Mouse (Mus musculus) left cerebral cortex, postnatal 25 days (tissue): ENCODE results near the gene Ccni. TPM values are rescaled to one million over a fixed set of nuclear protein-coding genes. Genes with fewer than 3 reads are reported as not detected.

Source experiments
- DNase-seq, 2 experiments: peaks; one replicate each; pipeline ENCODE4 v3.0.0; 2022; ENCODE audit warnings: low spot score in 2 of 2, mixed read lengths in 1 of 2
- intact Hi-C: fragments of 180-260 bp; cut with DNase I; formaldehyde crosslinking; loops from one replicate; pipeline ENCODE4 v1.15.1; 2025
- total RNA-seq, 2 experiments: library from RNA; stranded (reverse); gene quantifications; 2 replicates each; pipeline ENCODE4 v1.2.3; 2021

The Ccni gene
- total RNA-seq, 2 experiments from 2014 or later = 286 to 294 TPM

DNA sequence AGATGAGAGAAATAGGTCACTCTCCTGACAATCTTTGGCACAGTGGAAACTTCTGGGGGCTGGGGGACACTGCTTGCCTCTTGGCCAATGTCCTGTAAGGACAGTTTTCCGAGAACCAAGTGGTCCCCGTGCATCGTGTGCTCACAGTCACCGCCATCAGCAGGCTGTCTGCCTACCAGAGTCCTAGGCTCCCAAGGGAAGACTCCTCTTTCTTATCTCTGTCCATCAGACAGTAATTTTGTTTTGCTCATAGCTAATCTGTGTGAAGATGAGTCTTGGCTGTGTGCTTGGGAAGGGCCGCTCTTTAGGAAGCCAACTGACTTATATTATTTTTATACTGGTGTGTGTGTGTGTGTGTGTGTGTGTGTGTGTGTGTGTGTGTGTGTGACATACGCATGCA, 60.8 kb downstream of the Ccni start:
- intact Hi-C loops = no loop called here
- DNase-seq = no peak

DNA sequence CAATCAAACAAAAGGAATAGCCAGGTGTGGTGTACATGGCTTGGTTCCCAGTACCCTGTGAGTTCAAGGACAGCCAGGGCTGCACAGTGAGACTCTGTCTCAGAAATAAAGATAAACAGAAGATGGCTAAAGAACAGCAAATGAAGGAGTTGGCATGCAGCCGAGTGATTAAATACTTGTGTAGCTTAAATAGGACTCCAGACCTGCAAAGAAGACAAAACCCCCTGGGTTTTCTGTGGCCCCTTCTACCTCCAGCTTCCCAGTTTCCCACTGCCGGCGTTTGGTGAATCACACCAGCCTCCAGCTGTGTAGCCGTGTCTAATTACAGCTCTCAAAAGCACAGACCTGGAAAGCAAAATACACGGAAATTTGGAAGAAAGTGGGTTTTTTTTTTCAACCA, 61.4 kb downstream of the Ccni start:
- DNase-seq = no peak
- intact Hi-C loops = no loop called here

DNA sequence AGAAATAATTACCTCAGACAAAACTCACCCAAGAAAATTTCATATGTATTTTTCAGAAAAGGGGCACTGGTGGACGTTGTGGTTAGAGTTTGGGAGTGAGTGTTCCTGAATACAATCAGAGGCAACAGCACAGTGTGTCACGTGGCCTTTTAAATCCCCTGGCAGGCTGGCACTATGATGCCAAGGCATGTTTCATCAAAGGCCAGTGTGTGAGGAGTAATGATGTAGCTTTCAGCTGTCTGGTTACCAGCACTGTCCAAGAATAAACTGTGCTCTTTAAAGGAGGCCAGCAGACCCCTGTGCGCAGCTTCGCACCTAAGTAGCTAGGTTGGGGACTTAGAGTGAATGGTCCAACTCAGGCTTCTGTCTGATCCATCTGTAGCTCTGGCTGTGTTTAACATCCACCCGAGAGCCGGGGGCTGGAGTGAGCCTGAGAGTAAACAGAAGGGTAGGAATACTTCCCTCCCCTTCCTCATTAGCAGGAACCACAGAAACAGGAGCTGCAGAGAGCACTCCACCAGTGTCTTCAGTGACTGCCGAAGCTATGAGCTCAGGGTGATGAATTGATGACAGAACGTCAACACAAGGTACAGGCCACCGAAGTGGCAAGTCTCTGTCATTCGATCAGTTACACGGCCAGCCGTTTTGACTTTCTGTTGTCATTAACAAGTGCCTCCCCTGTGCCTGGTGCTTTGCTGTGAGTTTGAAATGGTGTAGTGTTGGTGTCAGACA, 62.8 kb downstream of the Ccni start:
- intact Hi-C loops = no loop called here
- DNase-seq = no peak

DNA sequence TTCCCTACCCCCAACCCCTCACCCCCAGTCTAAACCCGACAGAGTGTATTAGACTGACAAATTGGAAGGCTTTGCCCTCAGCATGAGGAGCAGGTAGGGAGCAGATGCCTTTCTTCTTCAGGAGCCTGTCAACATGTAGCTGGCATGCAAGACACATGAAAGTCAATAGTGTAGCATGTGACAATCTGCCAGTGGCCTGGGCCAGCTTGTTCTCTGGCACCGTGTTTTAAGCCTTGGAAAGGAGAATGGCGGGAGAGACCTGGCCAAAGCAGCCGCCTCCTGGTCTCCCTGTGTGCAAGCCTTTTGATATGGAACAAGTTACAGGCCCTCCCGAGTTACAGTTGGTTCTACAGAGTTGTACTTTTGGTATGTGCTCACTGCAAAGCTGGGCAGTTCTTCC, 65.5 kb downstream of the Ccni start:
- DNase-seq = no peak
- intact Hi-C loops = no loop called here

DNA sequence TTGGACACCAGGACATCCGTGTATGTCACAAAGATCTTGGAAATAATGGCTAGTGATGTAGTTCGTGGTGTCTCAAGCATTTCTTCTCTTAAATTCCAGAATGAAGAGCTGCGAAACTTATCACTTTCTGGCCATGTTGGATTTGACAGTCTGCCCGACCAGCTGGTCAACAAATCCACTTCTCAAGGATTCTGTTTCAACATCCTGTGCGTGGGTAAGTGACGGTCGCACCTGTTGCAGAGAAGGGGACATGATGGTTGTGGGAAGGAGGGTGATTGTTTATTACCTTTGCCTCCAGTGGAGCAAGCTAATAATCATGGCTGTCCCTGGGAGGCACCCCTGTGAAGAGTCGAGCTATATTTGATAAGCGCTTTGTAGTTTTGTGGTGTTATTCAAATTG, 66.9 kb downstream of the Ccni start:
- DNase-seq = peak in 1 of 2 experiments; percentile 73
- intact Hi-C loops = loop anchor here (5.0 kb wide), 1 partner anchor 137 kb away; no protein-coding TSS in a partner anchor

DNA sequence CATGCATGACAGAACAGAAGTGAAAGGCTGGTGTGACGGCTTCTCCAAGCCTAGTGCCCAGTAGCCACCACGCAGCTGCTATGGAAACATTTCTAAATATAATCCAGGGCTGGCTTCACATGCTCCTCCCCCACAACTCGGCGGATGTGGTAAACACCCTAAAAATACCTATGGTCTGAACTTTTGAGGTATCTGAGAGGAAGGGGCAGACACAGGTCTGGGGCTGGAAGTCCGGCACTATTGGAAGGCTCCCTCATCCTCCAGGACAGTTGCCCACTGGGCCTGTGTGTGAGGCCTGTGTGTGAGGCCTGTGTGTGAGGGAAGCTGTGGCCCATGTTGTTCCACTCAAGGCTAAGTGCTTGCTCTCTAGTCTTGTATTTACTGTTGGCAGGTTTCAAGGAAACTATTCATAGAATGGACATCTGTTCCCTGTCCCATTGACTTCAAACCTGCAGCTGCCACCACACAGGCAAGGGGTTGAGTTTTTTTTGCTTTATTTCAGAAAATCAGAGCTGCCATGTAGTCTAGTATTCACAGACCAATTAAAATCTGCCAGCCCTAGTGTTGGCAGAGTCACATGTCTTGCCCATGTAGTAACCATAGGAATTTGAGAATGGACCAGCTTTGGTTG, 69.2 kb downstream of the Ccni start:
- peak; percentile 61 to 77 for DNase-seq
- intact Hi-C loops = loop anchor here (5.0 kb wide), 1 partner anchor 135 kb away; no protein-coding TSS in a partner anchor

DNA sequence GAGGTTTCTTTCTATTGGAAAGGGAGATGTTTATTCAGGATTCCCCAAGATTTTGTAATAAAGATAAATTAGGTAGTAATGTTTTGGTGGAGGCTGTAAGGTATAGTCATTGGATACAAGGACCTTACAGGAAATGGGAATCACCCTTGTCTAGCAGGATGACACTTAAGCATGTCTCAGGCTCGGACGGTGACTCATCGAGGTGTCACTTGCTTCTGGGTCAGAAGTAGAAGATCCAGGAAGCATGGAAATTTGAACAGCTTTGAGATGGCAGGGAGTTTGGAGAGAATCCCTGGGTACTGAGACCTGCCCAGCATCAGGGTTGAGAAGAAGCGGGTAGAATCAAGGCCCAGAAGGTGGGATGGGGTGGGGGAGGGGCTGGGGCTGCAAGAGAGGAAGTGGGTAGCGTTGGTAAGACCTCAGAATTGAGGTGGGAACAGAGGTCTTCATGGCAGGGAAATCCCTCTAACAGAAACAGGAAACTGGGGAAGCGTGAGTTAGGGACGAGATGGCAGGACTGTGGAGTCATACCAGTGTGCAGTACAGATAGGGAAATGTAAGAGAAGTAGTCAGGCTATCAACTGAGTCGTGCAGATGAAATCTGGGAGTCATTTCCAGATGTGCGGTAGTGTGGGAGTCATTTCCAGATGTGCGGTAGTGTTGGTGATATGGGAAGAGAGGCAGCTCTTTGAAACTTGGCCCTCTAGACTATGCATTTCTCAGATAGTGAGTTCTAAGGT, 70.8 kb downstream of the Ccni start:
- intact Hi-C loops = loop anchor here (5.0 kb wide), 1 partner anchor 133 kb away; no protein-coding TSS in a partner anchor
- no peak for DNase-seq

DNA sequence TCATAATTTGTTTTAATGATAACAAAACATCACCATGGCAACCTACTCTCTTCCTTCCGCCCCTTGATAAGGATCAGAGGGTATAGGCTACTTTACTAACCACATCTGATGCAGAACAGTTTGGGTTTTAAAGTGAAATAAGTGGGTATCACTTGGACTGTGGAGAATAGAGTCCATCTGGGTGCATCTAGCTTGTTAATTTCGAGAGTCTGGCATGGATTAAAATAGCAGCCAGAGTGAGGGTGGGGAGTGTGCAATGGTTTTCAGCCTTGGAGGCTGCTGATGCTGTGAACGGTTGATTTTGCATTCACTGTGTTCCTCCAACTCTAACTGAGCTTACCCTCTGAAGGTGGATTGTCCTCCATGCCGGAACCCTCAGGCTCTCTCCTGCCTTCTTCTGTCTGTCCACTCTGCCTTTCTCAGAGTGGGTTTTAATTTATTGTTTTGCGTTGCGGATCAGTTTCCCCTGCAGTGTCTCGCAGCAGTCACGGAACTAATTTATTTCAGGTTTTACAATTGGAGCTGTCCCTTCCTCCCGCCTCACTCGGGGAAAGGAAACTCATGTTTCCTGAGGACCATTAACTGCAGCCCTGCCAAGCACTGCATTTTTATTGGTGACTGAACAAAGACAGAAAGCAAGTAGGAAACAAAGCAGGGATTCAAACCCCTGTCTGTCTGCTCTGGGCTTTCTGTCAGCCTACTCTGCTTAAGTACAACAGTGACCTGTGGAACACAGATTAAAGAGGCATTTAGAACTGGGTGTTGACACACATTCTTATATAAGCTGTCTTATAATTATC, 72.7 kb downstream of the Ccni start:
- DNase-seq = peak; percentile 50 to 89
- intact Hi-C loops = no loop called here

Other genes with a start within 250 kb of the Ccni start
- 10 to 100 TPM; 13.1 to 18.7 TPM for gene Sowahb, start 161.5 kb downstream of the Ccni start, total RNA-seq
- 100 to 1,000 TPM; 195 to 212 TPM for gene Sept11, start 113.1 kb downstream of the Ccni start, total RNA-seq
- under 1 TPM in 1 of 2 experiments, not detected in 1; 0.66 TPM for gene 2010109A12Rik, start within 50 bp of the Ccni start, total RNA-seq
- gene Ccng2, start 60.8 kb upstream of the Ccni start, total RNA-seq = 10 to 100 TPM; 44.3 to 46.4 TPM